Mouse (Mus musculus) liver, postnatal 0 days (tissue): ENCODE results near the gene Gm17631.

Experiments
- CTCF ChIP-seq: sonication (generic); IDR thresholded peaks from 2 replicates; pipeline ENCODE4 v1.5.1; 2016; ENCODE audit warnings: antibody characterized with exemption, low read depth
- EP300 ChIP-seq: IDR thresholded peaks from 2 replicates; pipeline ENCODE4 v1.6.1; 2016; ENCODE audit warnings: antibody characterized with exemption, low read depth, mild to moderate bottlenecking

- TF ChIP-seq EP300 (no peak), CTCF (no peak)
These were observed 38.4 kb upstream of the Gm17631 start for GRCm38 (mm10) chr6:129824004-129824403.
